Mouse (Mus musculus): ENCODE measurements around the gene Tcp11.

Gene Tcp11

GRCm38 (mm10) chr17:28097308-28097707 is 16.9 kb upstream of the Tcp11 start:
- no peak for TF ChIP-seq GATA4 (IDR thresholded peaks at IDR 0.05; ENCODE audit: insufficient replicate concordance, low read length)

- TF ChIP-seq GATA4 (IDR thresholded peaks at IDR 0.05; ENCODE audit: insufficient replicate concordance, low read length), result no peak
Observed at GRCm38 (mm10) chr17:28096418-28096817, 16.0 kb upstream of the Tcp11 start.

GRCm38 (mm10) chr17:28093837-28094236 is 13.4 kb upstream of the Tcp11 start:
- no peak for TF ChIP-seq GATA4 (IDR thresholded peaks at IDR 0.05; ENCODE audit: insufficient replicate concordance, low read length)

GRCm38 (mm10) chr17:28092297-28092696 is 11.9 kb upstream of the Tcp11 start:
- no peak for TF ChIP-seq GATA4 (IDR thresholded peaks at IDR 0.05; ENCODE audit: insufficient replicate concordance, low read length)

- no peak for TF ChIP-seq GATA4 (IDR thresholded peaks at IDR 0.05; ENCODE audit: insufficient replicate concordance, low read length)
Observed at GRCm38 (mm10) chr17:28088718-28089117, 8.3 kb upstream of the Tcp11 start.

- TF ChIP-seq GATA4 (IDR thresholded peaks at IDR 0.05; ENCODE audit: insufficient replicate concordance, low read length), result no peak
Observed at GRCm38 (mm10) chr17:28087430-28087829, 7.0 kb upstream of the Tcp11 start.

GRCm38 (mm10) chr17:28084964-28085363 is 4.5 kb upstream of the Tcp11 start:
- no peak for TF ChIP-seq GATA4 (IDR thresholded peaks at IDR 0.05; ENCODE audit: insufficient replicate concordance, low read length)

- TF ChIP-seq GATA4 (IDR thresholded peaks at IDR 0.05; ENCODE audit: insufficient replicate concordance, low read length), result no peak
Observed at GRCm38 (mm10) chr17:28084395-28084905, 4.0 kb upstream of the Tcp11 start.

GRCm38 (mm10) chr17:28082863-28083262 is 2.4 kb upstream of the Tcp11 start:
- TF ChIP-seq GATA4 (IDR thresholded peaks at IDR 0.05; ENCODE audit: insufficient replicate concordance, low read length), result no peak

GRCm38 (mm10) chr17:28081856-28082255 is 1.4 kb upstream of the Tcp11 start:
- no peak for TF ChIP-seq GATA4 (IDR thresholded peaks at IDR 0.05; ENCODE audit: insufficient replicate concordance, low read length)

- TF ChIP-seq GATA4 (IDR thresholded peaks at IDR 0.05; ENCODE audit: insufficient replicate concordance, low read length), result no peak
Observed at GRCm38 (mm10) chr17:28081385-28081784, 946 bp upstream of the Tcp11 start.

GRCm38 (mm10) chr17:28080817-28081165 is 352 bp upstream of the Tcp11 start:
- TF ChIP-seq GATA4 (IDR thresholded peaks at IDR 0.05; ENCODE audit: insufficient replicate concordance, low read length), result no peak

GRCm38 (mm10) chr17:28079618-28080017 is 821 bp downstream of the Tcp11 start:
- TF ChIP-seq GATA4 (IDR thresholded peaks at IDR 0.05; ENCODE audit: insufficient replicate concordance, low read length), result no peak

GRCm38 (mm10) chr17:28078028-28078427 is 2.4 kb downstream of the Tcp11 start:
- no peak for TF ChIP-seq GATA4 (IDR thresholded peaks at IDR 0.05; ENCODE audit: insufficient replicate concordance, low read length)

- TF ChIP-seq GATA4 (IDR thresholded peaks at IDR 0.05; ENCODE audit: insufficient replicate concordance, low read length), result no peak
Observed at GRCm38 (mm10) chr17:28074486-28074885, 6.0 kb downstream of the Tcp11 start.

- no peak for TF ChIP-seq GATA4 (IDR thresholded peaks at IDR 0.05; ENCODE audit: insufficient replicate concordance, low read length)
Observed at GRCm38 (mm10) chr17:28072730-28073129, 7.7 kb downstream of the Tcp11 start.

GRCm38 (mm10) chr17:28070256-28070655 is 10.2 kb downstream of the Tcp11 start:
- TF ChIP-seq GATA4 (IDR thresholded peaks at IDR 0.05; ENCODE audit: insufficient replicate concordance, low read length), result no peak

GRCm38 (mm10) chr17:28069446-28069845 is 11.0 kb downstream of the Tcp11 start:
- TF ChIP-seq GATA4 (IDR thresholded peaks at IDR 0.05; ENCODE audit: insufficient replicate concordance, low read length), result no peak

Data from liver, adult (tissue).